Mouse (Mus musculus): ENCODE data around the gene Dhrs7b.
A peak's percentile ranks its signal among the peaks of the same experiment; 100 is the strongest.

DNA sequence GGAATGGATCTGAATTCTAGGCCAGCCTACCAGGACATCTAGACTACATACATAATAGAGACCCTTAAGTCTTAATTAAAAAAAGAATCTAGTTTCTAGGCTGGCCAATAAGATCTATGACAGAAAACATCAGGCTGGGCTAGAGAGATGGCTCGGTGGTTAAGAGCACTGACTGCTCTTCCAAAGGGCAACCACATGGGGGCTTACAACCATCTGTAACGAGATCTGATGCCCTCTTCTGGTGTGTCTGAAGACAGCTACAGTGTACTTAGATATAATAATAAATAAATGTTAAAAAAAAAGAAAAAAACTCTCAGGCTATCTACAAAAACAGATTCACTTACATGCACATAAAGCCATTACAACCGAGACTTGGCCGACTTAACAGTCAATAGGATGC, 30.5 kb upstream of the Dhrs7b start:
- TF ChIP-seq CTCF (IDR thresholded peaks at IDR 0.05; ENCODE audit: low read depth) (0 out of 2 replicates have a peak, but pooled peaks have one; percentile 5), EP300 (IDR thresholded peaks at IDR 0.05; ENCODE audit: low read depth) (no peak)
